Mouse (Mus musculus) liver, adult 2 months (tissue): Measurements from ENCODE around the gene AU021092. TPM values are rescaled to one million over a fixed set of nuclear protein-coding genes. Genes with fewer than 3 reads are reported as not detected.

Experiments used
- DNase-seq: peaks from one replicate; pipeline ENCODE4 v3.0.0-alpha.2; 2011; ENCODE audit warnings: low read depth, low spot score; ENCODE audit errors: extremely low read depth
- H3K27ac ChIP-seq: fragments of 200-500 bp; replicated peaks from 2 replicates; pipeline ENCODE4 v1.5.1; 2012; ENCODE audit warnings: low read depth, mild to moderate bottlenecking, control low read depth, inconsistent platforms, low read length; ENCODE audit not compliant: insufficient read depth
- H3K27me3 ChIP-seq: fragments of 200-500 bp; 2 replicates; pipeline ENCODE4 v1.6.1; 2012; ENCODE audit warnings: mild to moderate bottlenecking, moderate library complexity, low read length, inconsistent platforms; ENCODE audit not compliant: control insufficient read depth, insufficient read depth
- H3K36me3 ChIP-seq: fragments of 200-500 bp; 2 replicates; pipeline ENCODE4 v1.6.1; 2012; ENCODE audit warnings: low read length, inconsistent platforms; ENCODE audit not compliant: control insufficient read depth, insufficient read depth
- H3K4me1 ChIP-seq: fragments of 200-500 bp; 2 replicates; pipeline ENCODE4 v1.6.1; 2011; ENCODE audit warnings: low read length; ENCODE audit not compliant: control insufficient read depth, insufficient read depth
- H3K4me3 ChIP-seq: fragments of 200-500 bp; 2 replicates; pipeline ENCODE4 v1.5.1; 2011; ENCODE audit warnings: low read depth, mild to moderate bottlenecking, control low read depth, low read length, moderate library complexity; ENCODE audit not compliant: insufficient read depth
- H3K79me2 ChIP-seq: fragments of 200-500 bp; 2 replicates; pipeline ENCODE4 v1.6.1; 2012; ENCODE audit warnings: inconsistent platforms, mild to moderate bottlenecking, low read length, moderate library complexity; ENCODE audit not compliant: control insufficient read depth, insufficient read depth
- H3K9ac ChIP-seq: fragments of 200-500 bp; 2 replicates; pipeline ENCODE4 v1.6.1; 2012; ENCODE audit warnings: low read depth, mild to moderate bottlenecking, control low read depth, inconsistent platforms, low read length
- CTCF ChIP-seq: fragments of 200-500 bp; IDR thresholded peaks from 2 replicates; pipeline ENCODE4 v1.5.1; 2011; ENCODE audit warnings: low read depth, low read length, control low read depth
- POLR2A ChIP-seq: fragments of 200-500 bp; IDR thresholded peaks from 2 replicates; pipeline ENCODE4 v1.6.1; 2011; ENCODE audit warnings: low read length, control low read depth; ENCODE audit not compliant: insufficient read depth; ENCODE audit errors: extremely low read depth
- WGBS: fragments of 180-500 bp; shearing (Covaris S2); methylation state at CpG from one replicate; pipeline ENCODE4 v1.1.7; 2018; 5-methylcytosine and 5-hydroxymethylcytosine counted together
- polyA plus RNA-seq: library from polyadenylated mRNA; depleted of rRNA; stranded (reverse); fragments of >200 nt; gene quantifications from 2 replicates; pipeline ENCODE4 v1.2.3, GENCODE M21; 2012
- total RNA-seq: library from RNA; depleted of rRNA; stranded (reverse); fragments of >200 nt; gene quantifications from 2 replicates; pipeline ENCODE4 v1.2.3, GENCODE M21; 2014

AU021092 gene
- total and polyA plus RNA-seq, 2 experiments: 2.4 to 2.7 TPM

DNA sequence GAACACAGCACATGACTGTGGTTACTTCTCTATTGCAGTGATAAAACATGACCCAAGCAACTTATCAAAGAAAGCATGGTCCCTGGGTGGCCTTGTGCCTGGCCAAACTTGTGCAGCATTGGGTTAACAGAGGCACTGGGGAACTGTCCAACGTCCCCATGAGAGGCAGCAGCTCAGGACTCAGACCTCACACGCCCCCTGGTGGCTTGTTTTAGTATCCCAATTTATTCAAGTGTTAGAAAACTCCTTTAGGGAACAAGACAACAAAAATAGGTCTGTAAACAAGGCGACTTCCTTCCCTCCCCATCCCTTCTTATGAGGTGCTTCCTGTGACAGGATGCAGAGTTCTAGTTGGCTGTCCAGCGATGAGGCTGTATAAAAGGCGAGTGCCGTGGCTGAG lies 27.0 kb downstream of the AU021092 start:
- TF ChIP-seq POLR2A: no peak
- TF ChIP-seq CTCF: peak; percentile 81
- H3K4me3 ChIP-seq: no peak overlapping the region
- DNase-seq: peak; percentile 34
- H3K4me1 ChIP-seq: no peaks in the 10 kb centered on the region
- no peaks in the 10 kb centered on the region for H3K79me2 ChIP-seq
- H3K27me3 ChIP-seq: no peaks in the 10 kb centered on the region
- 36% methylated on average over 6 of the region's 6 CpGs for WGBS
- H3K27ac ChIP-seq: no peak overlapping the region
- H3K36me3 ChIP-seq: peaks cover 12% of the 10 kb centered on the region
- no peak overlapping the region for H3K9ac ChIP-seq

DNA sequence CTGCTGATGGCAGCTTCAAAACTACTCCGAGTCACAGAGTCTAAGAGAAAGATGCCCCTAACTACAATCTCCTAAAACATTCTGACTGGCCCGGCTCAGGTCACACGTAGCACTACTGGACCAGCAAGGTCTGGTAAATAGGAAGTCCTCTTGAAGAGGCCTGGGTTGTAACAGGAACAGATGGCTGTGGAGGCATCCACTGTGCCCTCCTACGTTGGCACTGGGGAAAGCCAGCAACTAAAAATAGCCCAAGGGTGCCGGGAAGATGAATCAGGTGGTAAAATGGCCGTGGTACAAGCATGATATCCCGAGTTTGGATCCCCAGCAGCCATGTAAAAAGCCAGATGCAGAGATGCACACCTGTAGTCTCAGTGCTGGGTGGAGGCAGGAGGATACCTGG lies 35.9 kb downstream of the AU021092 start:
- no peak overlapping the region for H3K9ac ChIP-seq
- H3K79me2 ChIP-seq: no peaks in the 10 kb centered on the region
- DNase-seq: no peak
- no peak for TF ChIP-seq CTCF
- TF ChIP-seq POLR2A: no peak
- 75% methylated on average over 7 of the region's 7 CpGs for WGBS
- no peak overlapping the region for H3K27ac ChIP-seq
- H3K4me1 ChIP-seq: no peaks in the 10 kb centered on the region
- H3K27me3 ChIP-seq: no peaks in the 10 kb centered on the region
- no peaks in the 10 kb centered on the region for H3K36me3 ChIP-seq
- no peak overlapping the region for H3K4me3 ChIP-seq

DNA sequence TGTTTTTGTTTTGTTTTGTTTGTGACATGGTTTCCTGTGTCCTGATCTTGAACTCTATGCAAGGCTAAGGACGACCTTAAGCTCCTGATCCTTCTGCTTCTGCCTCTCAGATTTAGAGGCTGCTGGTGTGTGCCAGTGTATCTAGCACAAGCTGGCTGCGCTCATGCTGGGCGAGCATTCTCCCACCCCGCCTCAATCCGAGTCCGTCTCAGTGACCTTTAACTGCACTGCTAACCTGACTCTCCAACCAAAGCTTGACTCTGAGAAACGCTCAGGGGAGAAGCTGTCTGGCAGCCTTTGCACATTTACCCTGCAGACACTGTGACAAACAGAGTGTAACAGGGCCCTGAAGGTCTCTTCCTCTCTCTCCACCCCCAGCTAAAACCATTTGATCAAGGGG lies 36.4 kb downstream of the AU021092 start:
- no peak for TF ChIP-seq CTCF
- TF ChIP-seq POLR2A: no peak

DNA sequence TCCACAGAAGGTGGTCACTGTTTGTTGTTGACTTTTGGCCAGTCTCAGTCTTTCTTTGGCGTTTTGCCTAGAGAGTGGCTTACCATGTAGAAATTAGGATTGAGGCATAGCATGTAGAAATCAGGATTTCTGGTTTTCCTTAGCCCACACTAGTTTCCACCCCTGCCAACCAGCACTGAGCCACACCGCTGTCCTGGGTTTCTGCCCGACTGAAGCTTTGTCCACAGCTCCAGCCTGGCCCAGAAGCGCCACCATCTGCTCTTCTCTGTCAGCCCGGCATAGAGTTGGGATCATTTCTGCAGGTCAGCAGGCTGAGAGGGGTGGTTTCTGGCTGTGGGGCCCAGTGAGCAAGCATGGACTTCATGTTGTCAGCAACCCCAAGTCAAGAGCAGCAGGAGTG lies 37.1 kb downstream of the AU021092 start:
- no peak overlapping the region for H3K9ac ChIP-seq
- no peak for DNase-seq
- H3K4me1 ChIP-seq: no peaks in the 10 kb centered on the region
- TF ChIP-seq POLR2A (no peak), CTCF (no peak)
- H3K27me3 ChIP-seq: no peaks in the 10 kb centered on the region
- H3K36me3 ChIP-seq: no peaks in the 10 kb centered on the region
- WGBS: 79% methylated on average over 5 of the region's 5 CpGs
- no peaks in the 10 kb centered on the region for H3K79me2 ChIP-seq
- H3K4me3 ChIP-seq: no peak overlapping the region
- H3K27ac ChIP-seq: no peak overlapping the region

More for the DNA sequence above, 36.4 kb downstream of the AU021092 start:
- Histone ChIP-seq H3K36me3 (no peaks in the 10 kb centered on the region), H3K9ac (no peak overlapping the region), H3K27ac (no peak overlapping the region), H3K4me3 (no peak overlapping the region), H3K4me1 (no peaks in the 10 kb centered on the region), H3K79me2 (no peaks in the 10 kb centered on the region), H3K27me3 (no peaks in the 10 kb centered on the region)
- 66% methylated on average over 7 of the region's 7 CpGs for WGBS
- no peak for DNase-seq

DNA sequence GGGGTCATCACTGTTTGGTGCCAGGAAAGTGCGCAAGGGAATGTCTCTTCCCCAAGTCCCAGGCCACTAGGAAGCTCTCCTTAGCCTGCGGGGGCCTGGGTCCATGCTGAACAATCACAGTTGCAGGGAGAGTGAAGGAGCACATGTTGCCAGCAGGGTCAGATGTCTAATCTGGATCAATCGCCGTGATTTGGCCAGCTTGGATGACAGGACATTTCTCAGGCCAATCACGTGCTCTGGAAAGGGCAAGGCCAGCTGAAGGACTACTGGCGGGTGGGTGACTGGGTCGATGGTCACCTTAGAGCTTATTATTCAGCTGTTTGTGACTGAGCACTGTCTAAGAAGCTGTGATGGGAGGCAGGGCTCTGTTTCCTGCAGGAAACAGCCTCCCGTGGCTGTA lies 38.0 kb downstream of the AU021092 start:
- WGBS: 28% methylated on average over 8 of the region's 8 CpGs
- H3K4me3 ChIP-seq: no peak overlapping the region
- no peaks in the 10 kb centered on the region for H3K27me3 ChIP-seq

DNA sequence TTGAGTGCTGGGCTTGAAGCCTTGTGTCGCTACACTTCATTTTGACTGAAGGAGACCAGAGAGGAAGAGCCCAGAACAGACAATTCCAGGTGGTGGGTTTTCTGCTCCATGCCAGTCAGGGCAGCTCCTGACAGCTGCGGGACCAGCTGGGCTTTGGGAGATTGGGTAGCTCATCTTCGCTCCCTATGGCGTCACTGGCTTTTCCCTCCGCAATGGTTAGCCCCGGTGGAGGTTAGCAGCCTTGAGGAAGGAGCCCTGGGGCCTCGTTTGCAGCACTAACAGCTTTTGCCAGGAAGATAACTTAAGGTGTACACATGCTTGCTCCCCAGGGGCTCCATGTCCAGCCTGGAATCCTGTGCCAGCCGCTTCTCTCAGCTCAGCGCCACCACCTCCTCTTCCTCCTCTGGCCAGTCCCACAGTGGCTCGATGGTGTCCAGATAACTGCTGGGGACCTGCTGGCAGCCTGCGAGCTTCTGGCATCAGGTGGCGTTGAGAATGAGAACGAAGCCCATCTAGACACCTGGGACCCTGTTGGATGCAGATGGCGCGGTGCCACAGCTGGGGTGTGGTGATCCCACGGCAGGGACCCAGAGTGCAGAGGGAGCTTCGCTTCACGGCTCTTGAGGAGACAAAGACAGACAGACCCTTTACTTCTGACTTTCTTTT lies 38.7 kb downstream of the AU021092 start:
- H3K9ac ChIP-seq: no peak overlapping the region
- H3K79me2 ChIP-seq: no peaks in the 10 kb centered on the region
- 84% methylated on average over 18 of the region's 18 CpGs for WGBS
- DNase-seq: no peak
- no peaks in the 10 kb centered on the region for H3K36me3 ChIP-seq
- H3K4me3 ChIP-seq: no peak overlapping the region
- TF ChIP-seq POLR2A (no peak), CTCF (no peak)
- no peaks in the 10 kb centered on the region for H3K27me3 ChIP-seq
- no peaks in the 10 kb centered on the region for H3K4me1 ChIP-seq
- H3K27ac ChIP-seq: no peak overlapping the region

More for the DNA sequence above, 38.0 kb downstream of the AU021092 start:
- Histone ChIP-seq H3K79me2 (no peaks in the 10 kb centered on the region), H3K27ac (no peak overlapping the region), H3K36me3 (no peaks in the 10 kb centered on the region), H3K9ac (no peak overlapping the region), H3K4me1 (no peaks in the 10 kb centered on the region)
- TF ChIP-seq CTCF: no peak
- no peak for TF ChIP-seq POLR2A
- peak; percentile 77 for DNase-seq
